Mouse (Mus musculus): Measurements from ENCODE around the gene Stard3nl.

GRCm38 (mm10) chr13:19352795-19353194 lies 42.8 kb downstream of the Stard3nl start:
- TF ChIP-seq CTCF (IDR thresholded peaks at IDR 0.05; ENCODE audit: borderline replicate concordance, extremely low read depth, insufficient read depth, insufficient read length), result no peak
- no peak for TF ChIP-seq POLR2A (IDR thresholded peaks at IDR 0.05; ENCODE audit: borderline replicate concordance, extremely low read depth, insufficient read depth, insufficient read length, poor library complexity, severe bottlenecking)

All from brain, embryonic 14.5 days (tissue).